Mouse (Mus musculus) MEL (cell line): Measurements from ENCODE around the gene Cry1. TPM values are rescaled to one million over a fixed set of nuclear protein-coding genes. Genes with fewer than 3 reads are reported as not detected.

ENCODE experiments used
- DNase-seq: peaks from one replicate; pipeline ENCODE4 v3.0.0; 2011; ENCODE audit warnings: low read depth, low spot score
- H3K27ac ChIP-seq: 2 replicates; pipeline ENCODE4 v1.5.1; 2012; ENCODE audit warnings: low read depth, mild to moderate bottlenecking, control low read depth, low read length, moderate library complexity; ENCODE audit not compliant: control insufficient read depth
- H3K27me3 ChIP-seq, 2 experiments: fragments of 150-350 bp in 1 of 2; sonication (generic) in 1 of 2; 2 replicates each; pipeline ENCODE4 v1.6.1; 2012; ENCODE audit warnings: low read length in 2 of 2, mild to moderate bottlenecking in 2 of 2, improper control_type of control experiment in 1 of 2, moderate library complexity in 1 of 2; ENCODE audit not compliant: insufficient read depth in 2 of 2, control insufficient read depth in 1 of 2
- H3K36me3 ChIP-seq, 2 experiments: 2 replicates each; pipeline ENCODE4 v1.6.1; 2012 to 2014; ENCODE audit warnings: low read length in 2 of 2, improper control_type of control experiment in 1 of 2, inconsistent platforms in 1 of 2, mild to moderate bottlenecking in 1 of 2; ENCODE audit not compliant: insufficient read depth in 2 of 2, control insufficient read depth in 1 of 2
- H3K4me1 ChIP-seq, 2 experiments: fragments of 150-350 bp in 1 of 2; sonication (generic) in 1 of 2; 2 replicates each; pipeline ENCODE4 v1.6.1; 2012; ENCODE audit warnings: low read length in 2 of 2, improper control_type of control experiment in 1 of 2, mild to moderate bottlenecking in 1 of 2; ENCODE audit not compliant: insufficient read depth in 2 of 2, control insufficient read depth in 1 of 2
- H3K4me3 ChIP-seq, 2 experiments: fragments of 150-350 bp in 1 of 2; sonication (generic) in 1 of 2; 2 replicates each; pipeline ENCODE4 v1.5.1; 2012; ENCODE audit warnings: low read depth in 2 of 2, low read length in 2 of 2, mild to moderate bottlenecking in 2 of 2, moderate library complexity in 2 of 2, control low read depth in 1 of 2, improper control_type of control experiment in 1 of 2; ENCODE audit not compliant: control insufficient read depth in 1 of 2, insufficient read depth in 1 of 2
- H3K79me2 ChIP-seq: 2 replicates; pipeline ENCODE4 v1.6.1; 2012; ENCODE audit warnings: mild to moderate bottlenecking, low read length, moderate library complexity; ENCODE audit not compliant: control insufficient read depth, poor library complexity, insufficient read depth
- H3K9ac ChIP-seq: 2 replicates; pipeline ENCODE4 v1.6.1; 2012; ENCODE audit warnings: low read depth, mild to moderate bottlenecking, control low read depth, low read length, moderate library complexity; ENCODE audit not compliant: control insufficient read depth, poor library complexity, severe bottlenecking
- H3K9me3 ChIP-seq: fragments of 150-350 bp; sonication (generic); replicated peaks from 2 replicates; pipeline ENCODE4 v1.6.1; 2012; ENCODE audit warnings: mild to moderate bottlenecking, low read length, improper control_type of control experiment, moderate library complexity; ENCODE audit not compliant: insufficient read depth
- CHD2 ChIP-seq: IDR thresholded peaks from 2 replicates; pipeline ENCODE4 v1.6.1; 2011; ENCODE audit warnings: low read length, improper control_type of control experiment
- E2F4 ChIP-seq: IDR thresholded peaks from 2 replicates; pipeline ENCODE4 v1.6.1; 2011; ENCODE audit warnings: low read depth, low read length, improper control_type of control experiment, borderline replicate concordance
- ELF1 ChIP-seq: IDR thresholded peaks from 2 replicates; pipeline ENCODE4 v1.6.1; 2014; ENCODE audit warnings: low read depth, mild to moderate bottlenecking, inconsistent platforms, low read length, improper control_type of control experiment, moderate library complexity
- EP300 ChIP-seq, 2 experiments: IDR thresholded peaks; 2 replicates each; pipeline ENCODE4 v1.6.1; 2011; ENCODE audit warnings: improper control_type of control experiment in 2 of 2, low read length in 2 of 2, low read depth in 1 of 2, mild to moderate bottlenecking in 1 of 2
- HCFC1 ChIP-seq: IDR thresholded peaks from 2 replicates; pipeline ENCODE4 v1.6.1; 2012; ENCODE audit warnings: low read depth, mild to moderate bottlenecking, inconsistent platforms, low read length, improper control_type of control experiment, moderate library complexity
- JUND ChIP-seq: IDR thresholded peaks from 2 replicates; pipeline ENCODE4 v1.6.1; 2011; ENCODE audit warnings: low read depth, mild to moderate bottlenecking, improper control_type of control experiment, low read length
- KAT2A ChIP-seq: conservative IDR thresholded peaks from 2 replicates; pipeline ENCODE4 v1.6.1; 2012; ENCODE audit warnings: low read depth, low read length, improper control_type of control experiment, inconsistent platforms
- MAZ ChIP-seq: IDR thresholded peaks from 2 replicates; pipeline ENCODE4 v1.6.1; 2012; ENCODE audit warnings: low read depth, mild to moderate bottlenecking, inconsistent platforms, low read length, improper control_type of control experiment
- MEF2A ChIP-seq: IDR thresholded peaks from 2 replicates; pipeline ENCODE4 v1.6.1; 2014; ENCODE audit warnings: low read depth, mild to moderate bottlenecking, inconsistent platforms, low read length, improper control_type of control experiment; ENCODE audit not compliant: poor library complexity, insufficient replicate concordance, severe bottlenecking; ENCODE audit errors: extremely low read depth
- MXI1 ChIP-seq: IDR thresholded peaks from 2 replicates; pipeline ENCODE4 v1.6.1; 2011; ENCODE audit warnings: mild to moderate bottlenecking, low read depth, low read length, improper control_type of control experiment
- MYB ChIP-seq: IDR thresholded peaks from 2 replicates; pipeline ENCODE4 v1.6.1; 2011; ENCODE audit warnings: mild to moderate bottlenecking, low read depth, low read length, improper control_type of control experiment
- MYC ChIP-seq: IDR thresholded peaks from 2 replicates; pipeline ENCODE4 v1.6.1; 2011; ENCODE audit warnings: low read depth, mild to moderate bottlenecking, low read length, improper control_type of control experiment, moderate library complexity
- POLR2A ChIP-seq, 2 experiments: IDR thresholded peaks; 2 replicates each; pipeline ENCODE4 v1.6.1; 2011 to 2012; ENCODE audit warnings: low read length in 2 of 2, mild to moderate bottlenecking in 2 of 2, control low read depth in 1 of 2, improper control_type of control experiment in 1 of 2, low read depth in 1 of 2, moderate library complexity in 1 of 2; ENCODE audit not compliant: control insufficient read depth in 1 of 2, insufficient read depth in 1 of 2, poor library complexity in 1 of 2
- POLR2AphosphoS5 ChIP-seq: IDR thresholded peaks from 2 replicates; pipeline ENCODE4 v1.6.1; 2012; ENCODE audit warnings: low read depth, borderline replicate concordance, mild to moderate bottlenecking, inconsistent platforms, low read length, moderate library complexity, mixed read lengths
- RAD21 ChIP-seq: IDR thresholded peaks from 2 replicates; pipeline ENCODE4 v1.6.1; 2011; ENCODE audit warnings: mild to moderate bottlenecking, low read depth, low read length, improper control_type of control experiment
- SMC3 ChIP-seq: IDR thresholded peaks from 2 replicates; pipeline ENCODE4 v1.6.1; 2011; ENCODE audit warnings: low read depth, low read length, improper control_type of control experiment
- UBTF ChIP-seq: IDR thresholded peaks from 2 replicates; pipeline ENCODE4 v1.6.1; 2012; ENCODE audit warnings: low read depth, mild to moderate bottlenecking, inconsistent platforms, low read length, improper control_type of control experiment, moderate library complexity, borderline replicate concordance; ENCODE audit not compliant: insufficient read depth
- USF2 ChIP-seq, 2 experiments: IDR thresholded peaks; 2 replicates each; pipeline ENCODE4 v1.6.1; 2011 to 2012; ENCODE audit warnings: improper control_type of control experiment in 2 of 2, low read length in 2 of 2, borderline replicate concordance in 1 of 2, inconsistent platforms in 1 of 2, low read depth in 1 of 2, mild to moderate bottlenecking in 1 of 2; ENCODE audit not compliant: insufficient read depth in 1 of 2
- ZC3H11A ChIP-seq: IDR thresholded peaks from 2 replicates; pipeline ENCODE4 v1.6.1; 2012; ENCODE audit warnings: low read depth, mild to moderate bottlenecking, inconsistent platforms, low read length, improper control_type of control experiment
- ZMIZ1 ChIP-seq: IDR thresholded peaks from 2 replicates; pipeline ENCODE4 v1.6.1; 2012; ENCODE audit warnings: low read depth, mild to moderate bottlenecking, inconsistent platforms, low read length, improper control_type of control experiment, moderate library complexity
- polyA plus RNA-seq, 2 experiments: library from polyadenylated mRNA; stranded (reverse) in 1 of 2; unstranded in 1 of 2; fragments of >175 nt in 1 of 2; fragments of >200 nt in 1 of 2; gene quantifications; 2 replicates each; pipeline versions ENCODE4 v1.2.1 to v1.2.4; 2012; ENCODE audit warnings: low replicate concordance in 2 of 2, low read depth in 1 of 2; ENCODE audit not compliant: insufficient read length in 2 of 2, insufficient read depth in 1 of 2, missing spikeins in 1 of 2
- total RNA-seq: library from RNA; depleted of rRNA; stranded (reverse); fragments of 300-350 nt; gene quantifications from 2 replicates; pipeline ENCODE4 v1.2.3, GENCODE M21; 2012

Cry1 gene
- total and polyA plus RNA-seq, 3 experiments = not detected

- Histone ChIP-seq H3K36me3 (no peaks in the 10 kb centered on the region), H3K79me2 (no peaks in the 10 kb centered on the region), H3K4me3 (no peak overlapping the region), H3K4me1 (no peaks in the 10 kb centered on the region), H3K27me3 (peaks cover 0 to 1% of the 10 kb centered on the region in 2 experiments; a peak in 1 of 4 replicates), H3K27ac (no peak overlapping the region), H3K9ac (no peak overlapping the region), H3K9me3 (no peaks in the 10 kb centered on the region)
- no peak for TF ChIP-seq MYB
- TF ChIP-seq MAZ = no peak
- TF ChIP-seq POLR2A (IDR thresholded peaks at IDR 0.05; ENCODE audit: control insufficient read depth in 1 of 2, insufficient read depth in 1 of 2, low read depth in 1 of 2, low read length in 2 of 2, poor library complexity in 1 of 2) = no peak
- no peak for TF ChIP-seq MEF2A
- no peak for TF ChIP-seq USF2 (IDR thresholded peaks at IDR 0.05; ENCODE audit: borderline replicate concordance in 1 of 2, insufficient read depth in 1 of 2, low read depth in 1 of 2, low read length in 2 of 2)
- no peak for TF ChIP-seq UBTF
- no peak for DNase-seq
Observed at GRCm38 (mm10) chr10:85159989-85160619, 24.8 kb downstream of the Cry1 start.

- DNase-seq = no peak
- no peaks in the 10 kb centered on the region for H3K9me3 ChIP-seq
- no peaks in the 10 kb centered on the region for H3K36me3 ChIP-seq
- no peaks in the 10 kb centered on the region for H3K79me2 ChIP-seq
- H3K27ac ChIP-seq = no peak overlapping the region
- TF ChIP-seq CHD2 (no peak), MYB (no peak), SMC3 (no peak), E2F4 (no peak), ZMIZ1 (no peak), MXI1 (no peak), MAZ (no peak), MYC (no peak), POLR2AphosphoS5 (no peak), HCFC1 (no peak), EP300 (IDR thresholded peaks at IDR 0.05; ENCODE audit: low read depth in 1 of 2, low read length in 2 of 2) (no peak), ELF1 (no peak), ZC3H11A (no peak), KAT2A (no peak), UBTF (no peak), RAD21 (no peak), JUND (no peak)
- H3K9ac ChIP-seq = no peak overlapping the region
- H3K4me3 ChIP-seq = no peak overlapping the region
- no peaks in the 10 kb centered on the region for H3K4me1 ChIP-seq
- H3K27me3 ChIP-seq = peaks cover 0 to 1% of the 10 kb centered on the region in 2 experiments; a peak in 1 of 4 replicates
Observed at GRCm38 (mm10) chr10:85157451-85157850, 27.4 kb downstream of the Cry1 start.
